Mouse (Mus musculus): ENCODE results near the gene Exosc5.

DNA sequence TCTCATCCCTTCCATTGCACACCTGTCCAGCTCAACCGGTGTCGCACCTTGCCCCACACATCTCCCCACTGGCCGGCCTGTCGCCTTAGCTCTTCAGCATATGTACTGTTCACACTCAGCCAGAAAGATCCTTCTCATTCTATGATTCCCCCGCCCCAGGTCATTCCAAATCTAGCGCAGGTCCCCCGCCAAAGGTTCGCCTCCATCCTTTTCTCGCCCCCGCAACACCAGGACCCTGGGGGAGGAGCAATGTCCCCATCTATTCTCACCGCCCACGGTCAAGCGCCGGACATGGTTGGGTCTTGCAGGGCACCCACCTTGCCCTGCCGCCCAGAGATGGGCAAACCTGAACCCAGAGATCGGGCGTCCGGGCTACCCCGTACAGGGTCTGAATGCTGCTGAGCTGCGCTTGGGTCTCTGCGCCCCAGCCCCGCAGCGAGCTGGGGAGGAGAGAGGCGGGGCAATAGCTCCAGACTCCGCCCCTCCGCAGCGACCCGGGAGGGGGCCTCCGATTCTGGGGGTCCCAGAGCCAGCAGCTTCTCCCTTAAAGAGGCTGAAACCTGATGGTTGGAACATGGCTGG lies 15.8 kb downstream of the Exosc5 start, which contains the start of gene Tmem91:
- TF ChIP-seq CTCF (IDR thresholded peaks at IDR 0.05; ENCODE audit: low read depth) (no peak), EP300 (IDR thresholded peaks at IDR 0.05; ENCODE audit: low read depth) (no peak)

Measured in liver, postnatal 0 days (tissue).